Mouse (Mus musculus) heart, embryonic 11.5 days (tissue): ENCODE data around the gene Pde4b. TPM values are rescaled to one million over a fixed set of nuclear protein-coding genes. Genes with fewer than 3 reads are reported as not detected.

Experiments
- ATAC-seq: fragments of 200-750 bp; cut with Nextera tagmentation; replicated peaks from 2 replicates; pipeline ENCODE4 v1.8.0; 2017; ENCODE audit warnings: moderate library complexity; ENCODE audit not compliant: insufficient number of reproducible peaks, low FRiP score, low TSS enrichment
- H3K27ac ChIP-seq: fragments of 300-500 bp; sonication (generic); 2 replicates; pipeline ENCODE4 v1.5.1; 2014; ENCODE audit warnings: mild to moderate bottlenecking, low read depth, low read length
- H3K27me3 ChIP-seq: fragments of 300-500 bp; sonication (generic); 2 replicates; pipeline ENCODE4 v1.6.1; 2014; ENCODE audit warnings: mild to moderate bottlenecking, low read length, mixed read lengths; ENCODE audit not compliant: control insufficient read depth, insufficient read depth
- H3K36me3 ChIP-seq: fragments of 300-500 bp; sonication (generic); 2 replicates; pipeline ENCODE4 v1.6.1; 2014; ENCODE audit warnings: mild to moderate bottlenecking, low read length, moderate library complexity, mixed read lengths; ENCODE audit not compliant: control insufficient read depth, insufficient read depth
- H3K4me1 ChIP-seq: fragments of 300-500 bp; sonication (generic); 2 replicates; pipeline ENCODE4 v1.6.1; 2014; ENCODE audit warnings: low read length; ENCODE audit not compliant: control insufficient read depth, insufficient read depth
- H3K4me2 ChIP-seq: fragments of 300-500 bp; sonication (generic); 2 replicates; pipeline ENCODE4 v1.6.1; 2014; ENCODE audit warnings: mild to moderate bottlenecking, moderate library complexity
- H3K4me3 ChIP-seq: fragments of 300-500 bp; sonication (generic); 2 replicates; pipeline ENCODE4 v1.5.1; 2014; ENCODE audit warnings: low read depth, low read length
- H3K9ac ChIP-seq: fragments of 300-500 bp; sonication (generic); 2 replicates; pipeline ENCODE4 v1.6.1; 2014; ENCODE audit warnings: mild to moderate bottlenecking, low read depth, low read length, moderate library complexity
- H3K9me3 ChIP-seq: fragments of 300-500 bp; sonication (generic); replicated peaks from 2 replicates; pipeline ENCODE4 v1.6.1; 2016; ENCODE audit warnings: low read length; ENCODE audit not compliant: control insufficient read depth
- WGBS: fragments of 180-500 bp; shearing (Covaris S2); extraction: QIAGEN DNeasy Blood & Tissue Kit; methylation state at CpG from one replicate; pipeline ENCODE4 v1.1.7; 2014; ENCODE audit not compliant: insufficient replicate concordance; 5-methylcytosine and 5-hydroxymethylcytosine counted together
- polyA plus RNA-seq: library from polyadenylated mRNA; unstranded; fragments of >200 nt; fragmentation: Nextera tagmentation; extraction: Ambion mirVana; gene quantifications from 2 replicates; pipeline ENCODE4 v1.2.1, GENCODE M21; 2014

Pde4b gene
- polyA plus RNA-seq, 1 experiment from 2014 or later, result 23.9 TPM

GRCm38 (mm10) chr4:102498169-102498919 is 411.0 kb downstream of the Pde4b start:
- WGBS, result 81% methylated on average over 4 of the region's 4 CpGs
- no peak overlapping the region for H3K9ac ChIP-seq
- no peaks in the 10 kb centered on the region for H3K27me3 ChIP-seq
- H3K4me2 ChIP-seq, result no peak overlapping the region
- no peaks in the 10 kb centered on the region for H3K4me1 ChIP-seq
- H3K36me3 ChIP-seq, result 0 out of 2 replicates have a peak, but pooled peaks cover 3% of the 10 kb centered on the region
- H3K9me3 ChIP-seq, result no peaks in the 10 kb centered on the region
- H3K27ac ChIP-seq, result no peak overlapping the region
- H3K4me3 ChIP-seq, result no peak overlapping the region
- no peak for ATAC-seq

GRCm38 (mm10) chr4:102498920-102499316 is 411.6 kb downstream of the Pde4b start:
- Histone ChIP-seq H3K27ac (no peak overlapping the region), H3K9ac (no peak overlapping the region), H3K9me3 (no peaks in the 10 kb centered on the region), H3K36me3 (0 out of 2 replicates have a peak, but pooled peaks cover 3% of the 10 kb centered on the region), H3K4me1 (no peaks in the 10 kb centered on the region), H3K4me2 (no peak overlapping the region), H3K27me3 (no peaks in the 10 kb centered on the region), H3K4me3 (no peak overlapping the region)
- WGBS, result 84% methylated on average over 1 of the region's 1 CpGs
- ATAC-seq, result no peak

GRCm38 (mm10) chr4:102505714-102506113 is 418.4 kb downstream of the Pde4b start:
- Histone ChIP-seq H3K27me3 (no peaks in the 10 kb centered on the region), H3K27ac (no peak overlapping the region), H3K36me3 (no peaks in the 10 kb centered on the region), H3K9ac (no peak overlapping the region), H3K4me3 (no peak overlapping the region), H3K4me1 (peaks cover 4% of the 10 kb centered on the region), H3K4me2 (no peak overlapping the region), H3K9me3 (no peaks in the 10 kb centered on the region)
- no peak for ATAC-seq
- 50% methylated on average over 6 of the region's 6 CpGs for WGBS

- no peak for ATAC-seq
- H3K4me2 ChIP-seq, result no peak overlapping the region
- no peak overlapping the region for H3K4me3 ChIP-seq
- H3K27me3 ChIP-seq, result no peaks in the 10 kb centered on the region
- WGBS, result 68% methylated on average over 15 of the region's 15 CpGs
- no peak overlapping the region for H3K27ac ChIP-seq
- H3K4me1 ChIP-seq, result peaks cover 10% of the 10 kb centered on the region
- H3K36me3 ChIP-seq, result no peaks in the 10 kb centered on the region
- no peaks in the 10 kb centered on the region for H3K9me3 ChIP-seq
- no peak overlapping the region for H3K9ac ChIP-seq
Observed at GRCm38 (mm10) chr4:102506376-102507280, 419.3 kb downstream of the Pde4b start.

GRCm38 (mm10) chr4:102507344-102507743 is 420.0 kb downstream of the Pde4b start:
- H3K9me3 ChIP-seq, result no peaks in the 10 kb centered on the region
- no peak overlapping the region for H3K27ac ChIP-seq
- H3K4me2 ChIP-seq, result no peak overlapping the region
- no peaks in the 10 kb centered on the region for H3K27me3 ChIP-seq
- H3K4me1 ChIP-seq, result peaks cover 15% of the 10 kb centered on the region
- WGBS, result 74% methylated on average over 9 of the region's 9 CpGs
- no peaks in the 10 kb centered on the region for H3K36me3 ChIP-seq
- ATAC-seq, result no peak
- no peak overlapping the region for H3K4me3 ChIP-seq
- no peak overlapping the region for H3K9ac ChIP-seq

- Histone ChIP-seq H3K9ac (no peak overlapping the region), H3K27me3 (no peaks in the 10 kb centered on the region), H3K4me2 (no peak overlapping the region), H3K9me3 (no peaks in the 10 kb centered on the region), H3K36me3 (no peaks in the 10 kb centered on the region), H3K4me1 (peaks cover 16% of the 10 kb centered on the region), H3K27ac (no peak overlapping the region), H3K4me3 (no peak overlapping the region)
- ATAC-seq, result no peak
- WGBS, result 75% methylated on average over 2 of the region's 2 CpGs
Observed at GRCm38 (mm10) chr4:102507753-102508152, 420.4 kb downstream of the Pde4b start.

GRCm38 (mm10) chr4:102510061-102510460 is 422.7 kb downstream of the Pde4b start:
- Histone ChIP-seq H3K4me2 (no peak overlapping the region), H3K27me3 (no peaks in the 10 kb centered on the region), H3K27ac (no peak overlapping the region), H3K9ac (no peak overlapping the region), H3K9me3 (no peaks in the 10 kb centered on the region), H3K4me3 (no peak overlapping the region), H3K36me3 (no peaks in the 10 kb centered on the region), H3K4me1 (peaks cover 16% of the 10 kb centered on the region)
- 66% methylated on average over 6 of the region's 6 CpGs for WGBS
- no peak for ATAC-seq

- Histone ChIP-seq H3K4me1 (peaks cover 16% of the 10 kb centered on the region), H3K27me3 (no peaks in the 10 kb centered on the region), H3K27ac (peak overlapping the region; percentile 77), H3K9ac (no peak overlapping the region), H3K9me3 (no peaks in the 10 kb centered on the region), H3K4me3 (no peak overlapping the region), H3K4me2 (peak overlapping the region; percentile 55), H3K36me3 (no peaks in the 10 kb centered on the region)
- 0 out of 2 replicates have a peak, but pooled peaks have one; percentile 40 for ATAC-seq
- WGBS, result 35% methylated on average over 8 of the region's 8 CpGs
Observed at GRCm38 (mm10) chr4:102510939-102511391, 423.6 kb downstream of the Pde4b start.
